ENCODE assay signal across 16 mouse cellular contexts in the genomic region with DNA sequence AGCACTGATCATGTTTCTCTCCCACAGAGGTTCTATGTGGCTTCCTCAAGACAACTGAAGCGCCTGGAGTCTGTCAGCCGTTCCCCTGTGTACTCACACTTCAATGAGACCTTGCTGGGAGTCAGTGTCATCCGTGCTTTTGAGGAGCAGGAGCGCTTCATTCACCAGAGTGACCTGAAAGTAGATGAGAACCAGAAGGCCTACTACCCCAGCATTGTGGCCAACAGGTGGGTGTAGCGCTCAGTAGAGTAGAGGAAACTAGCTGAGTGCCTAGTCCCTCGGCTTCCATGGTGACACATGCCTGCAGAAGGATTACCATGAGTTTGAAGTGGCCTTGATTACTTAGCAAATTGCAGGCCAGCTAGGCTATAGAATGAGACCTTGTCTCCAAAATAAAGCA.
"Had no signal": no experiment of that assay in that cellular context is flagged by ENCODE, and none has a peak within 500 bp of the region (broad histone marks: within the 10 kb centered on the region; RNA-seq: fewer than 3 reads in every experiment).

No protein-coding gene starts in this region.

- H3K27me3 ChIP-seq: neural tube, embryonic 12.5 days; neural tube, embryonic 13.5 days; neural tube, embryonic 15.5 days; stomach, embryonic 15.5 days had no signal

- H3K4me2 ChIP-seq: neural tube, embryonic 12.5 days; neural tube, embryonic 13.5 days; neural tube, embryonic 15.5 days; stomach, embryonic 15.5 days had no signal

- H3K4me3 ChIP-seq: neural tube, embryonic 12.5 days; neural tube, embryonic 13.5 days; neural tube, embryonic 15.5 days; stomach, embryonic 15.5 days had no signal

- H3K9me3 ChIP-seq: neural tube, embryonic 12.5 days; neural tube, embryonic 13.5 days; neural tube, embryonic 15.5 days; stomach, embryonic 15.5 days had no signal

- H3K4me1 ChIP-seq: neural tube, embryonic 12.5 days; neural tube, embryonic 13.5 days; neural tube, embryonic 15.5 days; stomach, embryonic 15.5 days had no signal

- H3K9ac ChIP-seq: neural tube, embryonic 12.5 days; neural tube, embryonic 13.5 days; neural tube, embryonic 15.5 days; stomach, embryonic 15.5 days had no signal

- DNase-seq: retina, postnatal 1 day; right cerebral cortex, adult 18-20 months; right cerebral cortex, postnatal 14 days; right cerebral cortex, postnatal 4 days; spleen, adult 18-20 months; thymus, adult 18-20 months; thymus, adult 2 months; thymus, postnatal 14 days; thymus, postnatal 25 days; thymus, postnatal 36 days; thymus, postnatal 4 days had no signal

- H3K27ac ChIP-seq: neural tube, embryonic 12.5 days; neural tube, embryonic 13.5 days; neural tube, embryonic 15.5 days; stomach, embryonic 15.5 days; stomach, postnatal 0 days had no signal
